Mouse (Mus musculus) activated CD4-positive, CD25-positive, alpha-beta regulatory T cell, adult 4 months (primary cell): Measurements from ENCODE around the gene Dyrk1a. TPM values are rescaled to one million over a fixed set of nuclear protein-coding genes. Genes with fewer than 3 reads are reported as not detected.

Experiments used
- ATAC-seq: one replicate; pipeline ENCODE4 v1.8.0; 2017
- polyA plus RNA-seq, 2 experiments: library from polyadenylated mRNA; unstranded; fragments of 100-300 nt; shearing (Covaris generic); gene quantifications; one replicate each; pipeline ENCODE4 v1.2.1; 2017

Gene Dyrk1a
- polyA plus RNA-seq, 2 experiments from 2014 or later: 19.2 to 25.6 TPM

DNA sequence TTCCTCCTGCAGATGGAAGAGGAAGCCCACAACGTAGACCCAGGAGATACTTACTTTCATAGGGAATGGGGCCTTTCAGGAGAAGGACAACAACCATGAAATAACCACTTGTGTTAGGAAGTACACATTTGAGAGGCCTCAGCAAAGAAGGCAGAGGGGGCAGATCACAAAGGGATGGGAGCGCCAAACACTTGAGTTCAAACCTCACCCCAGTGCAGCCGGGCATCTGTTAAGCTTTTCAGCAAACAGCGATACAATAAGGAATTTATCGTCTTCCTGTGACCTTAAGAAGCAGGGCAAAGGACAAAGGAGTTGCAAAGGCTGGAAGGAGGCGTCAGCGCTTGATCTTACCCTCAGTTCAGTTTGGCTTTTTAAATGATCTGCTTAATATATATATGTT lies 10.0 kb upstream of the Dyrk1a start:
- ATAC-seq: no peak

DNA sequence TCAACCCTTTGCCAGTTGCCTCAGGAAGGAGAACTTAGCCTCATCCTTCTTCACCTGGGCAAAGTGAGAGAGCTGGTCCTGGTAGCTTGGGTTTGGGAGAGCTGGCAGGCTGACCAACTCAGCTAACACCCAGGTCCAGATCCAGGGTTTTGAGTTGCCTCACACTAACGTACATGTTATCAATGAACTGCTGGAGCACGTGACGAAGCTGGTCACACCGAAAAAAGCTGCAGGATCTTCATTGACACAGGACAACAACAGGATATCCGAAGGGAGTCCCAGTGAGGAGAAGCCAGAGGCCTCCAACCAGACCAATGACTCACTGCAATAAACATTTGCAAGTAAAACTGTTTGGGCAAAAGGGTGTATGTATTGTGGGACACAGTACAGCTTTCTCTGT lies 9.2 kb upstream of the Dyrk1a start:
- no peak for ATAC-seq

DNA sequence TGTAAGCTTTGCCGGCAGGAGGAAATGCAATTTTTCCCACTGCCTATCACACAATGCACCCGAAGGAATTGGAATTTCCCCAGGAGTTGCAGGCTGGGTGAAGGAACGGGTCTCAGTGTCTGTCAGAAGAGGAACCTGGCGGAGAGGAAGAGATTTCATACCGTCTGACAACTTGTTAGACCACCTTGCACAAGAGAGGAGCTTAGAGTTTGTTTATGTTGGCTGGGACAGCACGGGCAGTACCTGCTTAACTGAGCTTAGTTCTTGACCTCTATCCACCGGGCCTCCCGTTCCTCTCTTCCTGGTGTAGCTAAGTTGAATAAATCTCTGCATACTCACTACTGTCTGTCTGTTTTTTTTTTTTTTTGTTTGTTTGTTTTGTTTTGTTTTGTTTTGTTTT lies 3.7 kb upstream of the Dyrk1a start:
- ATAC-seq: no peak

DNA sequence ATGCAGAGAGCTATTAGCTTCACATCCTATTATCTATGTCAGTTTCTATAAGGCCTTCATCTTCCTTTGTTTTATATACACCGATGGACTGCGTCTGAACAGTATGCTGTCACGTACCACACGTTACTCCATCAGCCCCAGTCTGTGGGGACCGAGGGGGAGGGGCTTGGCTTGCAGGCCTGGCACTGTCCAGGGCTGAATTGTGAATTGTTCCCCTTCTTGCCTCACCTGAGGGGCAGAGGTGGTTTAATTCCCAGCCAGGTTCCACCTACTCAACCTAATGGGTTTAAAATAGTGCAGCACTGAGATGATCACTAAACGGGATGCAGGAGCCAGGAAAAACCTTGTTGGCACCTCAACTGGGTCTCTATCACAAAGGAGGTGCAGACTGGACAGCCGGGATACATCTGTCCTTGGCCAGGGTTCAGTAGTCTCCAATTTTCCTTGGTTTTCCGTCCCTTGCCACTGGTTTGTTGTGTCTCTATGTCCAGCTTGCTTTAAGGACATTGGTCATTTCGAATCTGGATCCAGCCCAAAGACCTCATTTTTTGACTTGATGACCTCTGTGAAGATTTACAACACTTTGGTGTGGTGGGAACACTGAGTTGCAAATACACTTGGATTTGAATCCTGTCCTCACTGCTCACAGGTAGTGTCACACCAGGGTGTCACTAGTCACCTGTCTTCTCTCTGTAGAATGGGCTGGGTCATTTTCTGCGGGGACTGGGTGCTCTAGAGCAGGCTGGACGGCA lies 2.8 kb upstream of the Dyrk1a start:
- ATAC-seq: no peak

DNA sequence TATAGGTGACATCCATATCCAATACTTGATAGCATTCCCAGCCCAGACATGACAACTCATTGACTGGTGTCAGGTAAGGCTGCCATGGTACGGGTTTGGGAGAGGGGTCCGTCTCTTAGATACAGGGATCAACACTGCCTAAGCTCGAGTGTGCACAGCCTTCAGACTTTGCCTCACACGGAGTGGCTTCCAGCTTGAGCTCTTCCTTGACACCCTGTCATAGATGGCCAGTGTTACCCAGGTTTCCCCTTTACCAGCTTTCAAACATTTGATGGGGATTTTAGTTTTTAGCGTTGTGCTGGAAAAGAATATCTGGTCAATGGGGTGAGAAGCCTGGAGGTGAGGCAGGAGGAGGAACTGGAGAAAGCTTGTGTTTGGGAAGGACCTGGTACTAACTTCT lies 2.1 kb upstream of the Dyrk1a start:
- no peak for ATAC-seq

DNA sequence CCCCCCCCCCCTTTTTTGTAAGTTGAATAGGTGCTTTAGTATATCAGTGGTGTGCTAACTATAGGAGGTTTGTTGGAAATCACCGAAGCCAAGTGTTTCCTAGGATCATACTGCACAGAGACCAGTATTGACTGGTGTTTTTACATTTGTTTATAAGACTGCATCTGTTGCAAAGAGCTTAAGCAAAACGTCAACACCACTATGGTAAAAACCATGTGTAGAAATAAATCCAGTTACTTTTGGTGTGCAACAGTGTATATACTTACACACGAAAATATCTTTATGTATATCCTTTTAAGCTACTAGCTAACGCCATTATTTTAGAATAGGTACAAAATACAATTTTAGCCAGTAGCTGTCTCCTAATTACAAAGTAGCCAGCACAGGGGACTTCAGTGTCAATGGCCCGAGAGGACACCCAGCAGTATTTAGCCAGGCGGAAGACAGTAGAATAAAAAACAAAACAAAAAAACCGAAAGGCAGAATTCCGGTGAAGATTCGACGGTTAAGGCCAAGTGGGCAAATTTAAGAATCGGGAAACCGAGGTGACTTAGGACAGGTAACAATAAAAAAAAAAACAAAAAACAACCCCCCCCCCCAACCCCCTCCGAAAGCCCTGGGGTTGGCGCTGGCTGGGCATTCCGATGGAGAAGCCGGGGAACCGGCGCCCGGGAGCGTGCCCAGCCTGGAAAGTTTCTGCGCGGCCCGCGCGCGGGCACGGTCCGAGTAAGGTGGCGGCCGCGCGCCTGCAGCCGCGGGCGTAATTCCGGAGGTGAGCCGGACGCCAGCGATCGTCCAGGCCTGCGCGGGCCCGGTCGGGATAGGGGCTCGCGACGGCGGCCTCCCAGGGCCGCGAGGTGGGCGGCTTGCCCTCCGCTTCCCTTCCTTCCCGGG lies 1.2 kb upstream of the Dyrk1a start:
- ATAC-seq: peak; percentile 1

DNA sequence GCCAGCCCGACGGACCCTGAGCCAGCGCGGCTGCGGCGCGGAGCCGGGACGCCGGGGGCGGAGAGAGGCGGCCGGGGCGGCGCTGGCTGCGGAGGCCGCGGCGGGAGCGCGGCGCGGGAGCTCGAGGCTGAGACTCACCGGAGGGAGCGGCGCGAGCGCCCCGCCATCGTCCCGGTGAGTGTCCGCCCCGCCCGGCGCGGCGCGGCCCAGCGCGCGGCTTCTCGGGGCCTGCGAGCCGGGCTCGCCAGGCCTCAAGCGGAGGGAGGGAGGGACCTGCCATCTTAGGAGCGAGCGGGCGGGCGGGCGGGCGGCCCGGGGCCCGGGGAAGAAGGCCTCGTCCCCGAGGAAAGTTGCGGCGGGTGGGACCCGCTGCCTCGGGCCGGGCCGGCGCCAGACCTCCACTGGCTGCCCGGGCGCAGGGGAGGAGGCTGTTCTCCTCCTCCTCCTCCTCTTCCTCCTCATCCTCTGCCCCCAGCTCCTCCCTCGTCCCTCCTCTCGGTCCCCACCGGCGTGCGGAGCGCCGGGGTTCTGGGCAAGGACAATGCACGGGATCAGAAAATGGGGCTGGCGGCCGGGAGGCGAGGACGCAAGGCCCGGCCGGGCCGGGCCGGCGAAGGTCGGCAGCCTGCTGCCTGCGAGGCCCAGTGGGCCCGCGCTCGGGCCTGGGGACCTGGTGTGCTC lies 691 bp downstream of the Dyrk1a start:
- no peak for ATAC-seq

DNA sequence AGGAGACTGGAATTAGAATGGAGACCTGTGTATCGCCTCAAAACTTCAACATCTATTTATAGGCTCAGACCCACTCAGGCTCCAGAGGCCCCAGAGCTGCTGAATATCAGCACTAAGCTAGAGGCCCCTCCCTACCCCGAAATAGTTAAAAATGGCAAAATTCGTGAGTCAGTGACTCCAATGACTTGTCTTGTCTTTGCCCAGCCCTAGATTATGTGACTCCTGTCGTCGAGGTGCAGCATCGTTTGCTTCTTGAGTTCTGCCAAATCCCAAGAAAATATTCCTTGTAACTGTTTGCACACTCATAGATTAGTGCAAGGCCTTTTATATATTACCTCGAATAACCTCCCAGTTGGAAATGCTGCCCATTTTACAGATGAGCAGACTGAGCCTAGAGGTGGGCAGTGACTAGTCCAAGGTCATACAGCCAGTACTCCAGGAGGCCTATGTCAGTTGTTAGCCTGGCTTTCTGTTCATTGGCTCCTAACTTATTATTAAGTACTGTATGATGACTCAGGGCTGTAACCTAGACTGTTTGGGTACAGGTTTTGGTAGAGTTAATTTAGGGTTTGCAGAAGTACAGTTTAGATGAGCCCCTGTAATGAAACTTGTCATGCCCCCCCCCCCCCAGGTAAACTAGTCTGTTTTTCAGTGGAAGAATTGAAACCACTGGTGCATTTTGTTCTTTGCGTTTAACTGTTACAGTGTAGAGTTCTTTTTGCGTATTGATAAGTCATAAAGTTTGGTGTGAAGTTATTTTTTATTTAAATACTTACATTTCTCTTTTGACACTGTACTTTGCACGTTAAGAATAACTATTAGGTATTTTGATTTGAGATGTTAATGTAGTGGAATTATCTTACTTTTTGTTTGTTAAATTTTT lies 1.5 kb downstream of the Dyrk1a start:
- ATAC-seq: no peak

DNA sequence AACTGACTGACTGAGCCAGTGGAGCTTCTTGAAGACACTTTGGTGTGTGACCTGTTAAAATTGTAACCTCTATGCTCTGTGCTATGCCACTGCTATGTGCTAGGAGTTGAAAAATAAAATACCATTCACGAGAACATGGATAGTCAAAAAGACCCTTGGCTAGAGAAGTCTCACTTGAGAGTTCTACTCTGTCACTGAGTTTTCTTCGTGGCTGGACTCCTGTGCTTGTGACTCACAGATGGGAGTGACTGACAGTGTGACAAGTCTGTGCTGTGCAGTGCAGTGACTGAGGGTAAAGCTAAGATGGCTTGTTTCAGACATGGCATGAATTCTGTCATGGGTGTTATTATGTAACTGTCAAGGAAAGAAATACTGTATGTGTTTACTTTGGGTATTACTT lies 2.6 kb downstream of the Dyrk1a start:
- ATAC-seq: no peak

DNA sequence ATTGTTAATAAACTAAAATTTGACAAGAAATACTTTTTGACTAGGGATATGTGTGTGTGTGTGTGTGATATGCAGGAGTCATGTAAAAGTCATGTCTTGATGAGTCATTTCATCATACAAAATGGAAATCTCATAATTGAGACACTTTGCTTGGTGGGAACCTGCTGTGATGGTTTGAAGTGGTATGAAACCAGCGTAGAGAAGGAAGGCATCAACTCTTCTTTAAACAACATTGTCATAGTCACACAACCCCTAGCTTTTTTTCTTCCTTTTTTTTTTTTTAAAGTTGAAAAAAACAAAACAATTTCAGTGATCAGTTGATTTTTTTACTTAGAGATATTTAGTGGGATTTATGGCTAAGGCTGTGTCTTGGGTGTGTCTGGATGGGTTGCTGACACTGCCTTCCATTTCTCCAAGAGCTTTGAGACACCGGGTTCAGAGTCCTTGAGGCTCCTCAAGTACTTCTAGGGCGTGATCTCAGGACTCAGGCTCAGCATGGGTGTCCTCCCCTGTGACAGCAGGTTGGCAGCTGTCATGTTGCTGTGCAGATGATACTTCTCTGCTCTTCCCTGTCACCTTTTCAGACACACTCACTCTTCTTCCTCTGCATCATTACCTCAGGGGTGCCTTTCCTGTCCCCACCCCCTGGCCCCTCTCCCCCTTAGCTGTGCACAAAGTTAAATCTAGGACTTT lies 4.4 kb downstream of the Dyrk1a start:
- no peak for ATAC-seq

DNA sequence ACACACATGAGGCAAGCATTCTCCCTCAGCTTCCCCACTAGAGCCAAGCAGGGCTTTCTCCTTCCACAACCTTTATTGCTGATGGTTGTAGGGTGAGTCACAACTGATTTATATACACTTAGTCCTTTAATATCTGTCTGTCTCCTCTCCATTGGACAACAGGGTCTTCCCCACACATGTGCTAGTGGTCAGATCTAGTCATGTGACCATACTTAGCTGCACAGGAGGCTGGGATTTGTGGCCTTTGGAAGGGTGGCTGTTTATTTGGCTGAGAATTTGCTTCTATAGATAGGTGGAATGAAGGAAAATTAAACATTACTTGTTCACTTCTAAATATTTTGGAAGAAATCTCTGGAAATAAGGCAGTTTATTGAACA lies 4.9 kb downstream of the Dyrk1a start:
- ATAC-seq: no peak

DNA sequence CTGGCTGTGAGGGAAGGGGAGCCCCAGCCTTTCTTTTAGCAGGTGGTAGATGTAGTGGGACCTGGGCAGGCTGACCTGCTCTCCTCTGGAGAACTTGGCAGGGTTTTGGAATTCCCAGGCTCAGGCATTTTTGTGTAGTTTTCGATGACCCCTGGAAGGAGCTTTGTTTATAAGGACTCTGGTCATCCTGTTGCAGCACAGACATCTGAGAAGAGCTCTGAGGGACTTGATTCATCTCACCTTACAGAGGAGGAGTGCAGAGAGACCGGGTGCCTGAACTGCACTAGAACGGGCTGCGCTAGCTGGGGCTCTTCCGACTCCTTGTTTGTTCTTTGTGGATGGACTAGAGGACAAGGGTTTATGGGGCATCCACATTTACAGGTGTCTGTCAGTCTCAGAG lies 5.9 kb downstream of the Dyrk1a start:
- no peak for ATAC-seq

DNA sequence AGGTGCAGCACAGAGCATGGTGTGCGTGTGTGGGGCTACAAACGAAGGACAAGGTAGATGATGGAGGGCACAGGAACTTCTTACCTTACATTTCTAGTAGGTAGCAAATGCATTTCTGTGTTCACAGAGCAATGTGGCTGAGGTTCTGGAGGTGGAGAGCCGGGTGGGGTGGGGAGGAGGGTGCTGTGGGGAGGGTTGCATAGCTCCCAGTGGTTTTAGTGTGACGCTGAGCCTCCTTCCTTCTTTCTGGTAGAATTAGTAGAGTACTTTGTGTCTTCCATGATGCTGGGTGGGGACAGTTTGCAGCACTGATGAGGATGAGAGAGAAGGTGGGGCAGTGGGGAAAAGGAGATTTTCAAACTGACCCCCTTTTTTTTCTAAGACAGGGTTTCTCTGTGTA lies 9.5 kb downstream of the Dyrk1a start:
- ATAC-seq: no peak

DNA sequence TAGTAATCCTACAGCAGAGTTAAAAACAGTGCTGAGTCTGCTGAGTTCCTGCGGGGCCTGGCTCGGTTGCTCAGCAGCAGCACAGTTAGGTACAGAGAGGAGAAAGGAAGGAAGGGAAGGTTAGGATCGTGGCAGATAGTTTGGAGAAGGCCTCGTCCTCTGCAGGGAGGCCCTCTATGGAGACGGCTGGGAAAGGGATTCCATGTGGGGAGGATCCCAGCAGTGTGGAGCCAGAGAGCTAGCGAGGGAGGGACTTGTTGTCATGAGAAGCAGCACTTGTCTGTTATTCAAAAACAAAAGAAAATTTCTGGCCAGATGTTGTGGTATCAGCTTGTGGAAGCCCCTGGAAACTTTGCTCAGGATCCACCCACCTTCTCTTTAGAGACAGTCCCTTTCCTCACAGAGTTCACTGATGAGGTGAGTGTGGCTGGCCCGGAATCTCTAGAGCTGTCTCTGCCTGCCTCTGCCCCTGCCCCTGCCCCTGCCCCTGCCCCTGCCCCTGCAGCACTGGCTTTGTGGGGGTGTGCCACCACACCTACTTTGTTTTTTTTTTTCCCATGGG lies 11.1 kb downstream of the Dyrk1a start:
- peak; percentile 50 for ATAC-seq

DNA sequence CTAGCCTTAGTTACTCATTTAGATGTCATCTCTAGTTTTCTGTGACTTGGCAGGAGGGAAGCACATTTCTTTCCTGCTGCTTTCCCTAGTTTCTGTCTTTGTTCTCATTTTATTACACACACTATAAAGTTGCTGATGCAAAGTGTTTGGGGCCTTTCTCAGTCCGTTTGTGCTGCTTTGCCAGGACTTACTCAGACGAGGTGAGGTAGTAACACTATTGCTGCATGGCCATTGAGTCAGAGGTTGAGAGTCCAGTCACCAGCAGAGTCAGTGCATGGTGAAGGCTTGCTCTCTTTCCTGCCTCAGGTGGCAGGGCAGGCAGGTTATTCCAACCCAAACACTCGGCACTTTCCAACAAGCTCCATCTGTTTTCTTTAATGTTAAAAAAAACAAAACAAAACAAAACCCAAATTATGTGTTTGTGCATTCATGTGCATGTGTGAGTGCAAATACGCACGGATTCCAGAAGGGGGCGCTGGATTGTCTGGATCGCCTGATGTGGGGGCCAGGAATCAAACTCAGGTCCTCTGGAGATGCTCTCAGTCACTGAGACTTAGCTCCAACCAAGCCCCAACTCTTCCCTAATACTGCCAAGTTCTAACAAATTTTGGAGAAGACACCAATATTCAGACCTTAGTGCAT lies 16.7 kb downstream of the Dyrk1a start:
- ATAC-seq: no peak

DNA sequence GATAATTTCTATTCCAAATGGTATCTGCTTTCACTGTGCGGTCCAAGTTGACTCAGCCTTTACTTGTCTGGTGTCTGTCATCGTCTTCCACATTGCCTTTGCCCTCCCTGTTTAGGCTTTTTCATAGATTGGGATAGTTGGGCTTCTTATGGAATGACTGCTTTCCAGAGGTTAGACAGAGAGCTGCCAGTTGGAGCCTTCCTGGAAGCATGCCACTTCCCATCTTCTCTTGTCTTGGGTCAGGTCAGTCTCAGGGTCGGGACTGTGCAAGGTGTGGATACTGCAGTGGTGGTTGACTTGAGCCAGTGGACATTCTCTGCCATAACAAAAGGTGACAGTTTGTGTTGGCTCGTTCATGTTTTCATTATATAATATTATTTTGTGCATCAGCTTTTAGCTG lies 17.7 kb downstream of the Dyrk1a start:
- no peak for ATAC-seq

DNA sequence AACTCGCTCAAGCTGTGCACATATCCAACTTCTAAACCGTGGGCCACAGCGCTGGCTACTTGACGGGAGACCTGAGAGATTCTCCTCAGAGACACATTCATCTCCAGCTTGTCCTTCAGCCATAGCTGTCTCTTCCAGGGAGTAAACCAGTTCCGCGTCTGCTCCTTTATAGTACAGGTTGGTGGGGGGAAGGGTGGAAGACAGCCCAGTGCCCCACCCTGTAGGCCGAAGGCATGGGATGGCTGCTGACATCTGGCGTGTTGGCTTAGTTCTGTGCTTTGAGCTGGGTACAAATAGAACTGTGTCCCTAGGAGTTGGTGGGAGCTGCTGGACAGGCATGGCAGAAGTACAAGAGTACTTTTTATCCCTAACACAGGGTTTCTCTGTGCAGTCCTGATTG lies 18.4 kb downstream of the Dyrk1a start:
- ATAC-seq: no peak

DNA sequence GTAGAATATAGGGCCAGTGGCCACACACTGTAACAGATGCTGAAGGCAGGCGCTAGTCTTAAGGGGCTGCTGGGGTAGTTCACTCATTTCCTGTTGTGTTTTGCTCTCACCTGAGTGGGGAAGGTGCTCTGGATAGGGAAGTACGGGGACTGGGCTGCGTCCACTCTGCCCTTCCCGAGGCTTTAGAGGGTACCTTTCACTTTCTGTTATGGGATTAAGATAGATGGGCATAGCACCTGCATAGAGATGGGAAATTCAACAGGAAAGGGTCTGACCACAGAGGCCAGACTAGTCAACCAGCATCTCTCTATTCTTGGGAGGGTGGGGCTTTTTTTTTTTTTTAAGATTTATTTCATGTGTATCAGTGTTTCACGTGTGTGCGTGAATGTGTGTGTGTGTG lies 19.2 kb downstream of the Dyrk1a start:
- peak; percentile 66 for ATAC-seq

DNA sequence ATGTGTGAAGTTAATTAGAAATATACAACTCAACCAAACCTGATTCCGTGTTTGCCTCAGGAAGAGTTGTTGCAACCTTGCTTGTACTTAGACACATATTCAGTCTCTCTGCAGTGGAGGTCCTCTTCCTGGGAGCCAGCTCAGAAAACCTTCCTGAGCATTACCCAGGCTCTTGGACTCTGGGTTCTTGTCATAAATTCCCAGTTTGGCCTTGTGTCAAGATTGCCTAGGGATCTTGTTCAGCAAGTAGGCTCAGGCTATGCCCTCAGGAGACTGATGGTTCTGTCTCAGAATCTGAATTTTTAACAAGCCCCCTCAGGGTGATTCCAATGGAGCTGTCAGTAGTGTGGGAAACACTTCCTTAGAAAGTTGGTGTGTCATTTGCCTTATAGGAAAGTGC lies 19.8 kb downstream of the Dyrk1a start:
- ATAC-seq: no peak

DNA sequence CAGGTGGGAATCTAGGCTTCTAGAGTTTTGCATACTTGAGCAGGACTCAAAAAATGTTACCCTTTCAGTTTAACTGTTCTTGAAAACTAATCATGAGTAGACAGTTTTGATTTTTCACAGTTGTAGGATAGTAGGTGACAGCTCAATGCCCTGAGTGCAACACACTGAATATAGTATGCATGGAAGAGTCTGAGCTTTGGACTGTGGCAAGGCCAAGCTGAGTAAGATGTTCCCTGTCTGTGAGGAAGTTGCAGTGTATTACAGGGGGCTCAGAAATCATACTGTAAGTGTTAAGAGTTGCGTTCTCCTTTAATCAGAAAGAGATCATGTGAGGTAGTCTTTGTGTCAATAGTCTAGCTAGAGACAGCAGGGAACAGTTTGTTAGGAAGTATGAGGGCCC lies 20.4 kb downstream of the Dyrk1a start:
- no peak for ATAC-seq

DNA sequence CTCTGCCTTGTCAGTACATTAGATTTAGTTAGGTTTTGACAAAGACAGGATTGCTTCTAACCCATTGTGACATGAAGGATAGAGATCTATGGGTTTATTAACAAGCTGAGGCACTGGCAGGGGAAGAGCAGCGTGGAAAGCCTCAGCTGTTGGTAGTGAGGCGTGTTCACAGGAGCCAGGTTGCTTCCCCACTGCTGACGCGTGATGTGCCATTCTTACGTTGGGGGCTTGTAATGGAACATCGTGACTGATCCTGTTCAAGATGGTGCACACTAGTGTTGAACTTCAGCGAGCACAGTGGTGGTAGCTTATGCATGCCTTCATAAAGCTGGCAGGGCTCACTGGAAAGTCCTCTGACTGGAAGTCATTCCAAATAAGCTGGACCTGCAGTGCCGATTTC lies 21.2 kb downstream of the Dyrk1a start:
- no peak for ATAC-seq
